ENCODE assay signal across 22 mouse cellular contexts in genomic region chr11:11714676-11715075, GRCm38 (mm10). TPM values are rescaled to one million over a fixed set of nuclear protein-coding genes. Genes with fewer than 3 reads are reported as not detected.
DNase-seq lines count a peak whose midpoint lies in the region; ATAC-seq and TF ChIP-seq lines count a peak whose summit lies in the region.
"Had no signal": no experiment of that assay in that cellular context is flagged by ENCODE, and none has a peak within 500 bp of the region (broad histone marks: within the 10 kb centered on the region; RNA-seq: fewer than 3 reads in every experiment).

No protein-coding gene starts in this region.

- no peak for ATAC-seq in liver, embryonic 13.5 days (ENCODE audit: low read depth)
- ATAC-seq in liver, postnatal 0 days = no peak
- 0 out of 2 replicates have a peak, but pooled peaks have one; percentile 43 for ATAC-seq in erythroid progenitor cell, adult 5-6 weeks (replicated peaks; ENCODE audit: low FRiP score, poor library complexity, severe bottlenecking)
- ATAC-seq: activated CD4-positive, CD25-positive, alpha-beta regulatory T cell, adult 4 months; CD4-positive, CD25-positive, alpha-beta regulatory T cell, adult 4 months; forebrain, embryonic 13.5 days; Patski had no signal

- TF ChIP-seq CTCF in liver, postnatal 0 days (IDR thresholded peaks at IDR 0.05; ENCODE audit: low read depth) = no peak
- TF ChIP-seq CTCF in CH12.LX (conservative IDR thresholded peaks at IDR 0.05 in 1 of 2, IDR thresholded peaks at IDR 0.05 in 1 of 2; ENCODE audit: low read depth in 2 of 2, low read length in 2 of 2) = no peak

- peaks cover 86% of the 10 kb centered on the region for H3K36me3 ChIP-seq in liver, embryonic 13.5 days
- peaks cover 33% of the 10 kb centered on the region for H3K36me3 ChIP-seq in liver, postnatal 0 days (replicated peaks; ENCODE audit: insufficient read depth, low read length)
- peaks cover 41 to 84% of the 10 kb centered on the region in 2 experiments for H3K36me3 ChIP-seq in CH12.LX (replicated peaks in 1 of 2; ENCODE audit: control insufficient read depth in 1 of 2, insufficient read depth in 1 of 2, low read length in 1 of 2)
- H3K36me3 ChIP-seq in limb, embryonic 10.5 days = no peaks in the 10 kb centered on the region
- H3K36me3 ChIP-seq: embryonic facial prominence, embryonic 15.5 days; heart, embryonic 13.5 days; hindbrain, embryonic 15.5 days had no signal

- TF ChIP-seq RAD21 in CH12.LX (IDR thresholded peaks at IDR 0.05; ENCODE audit: low read depth, low read length) = no peak

- H3K27me3 ChIP-seq in liver, embryonic 13.5 days = no peaks in the 10 kb centered on the region
- H3K27me3 ChIP-seq in liver, postnatal 0 days (ENCODE audit: insufficient read depth, low read length) = no peaks in the 10 kb centered on the region
- no peaks in the 10 kb centered on the region for H3K27me3 ChIP-seq in CH12.LX (replicated peaks)
- no peaks in the 10 kb centered on the region for H3K27me3 ChIP-seq in limb, embryonic 10.5 days (ENCODE audit: low read depth, poor library complexity, severe bottlenecking)
- H3K27me3 ChIP-seq: embryonic facial prominence, embryonic 15.5 days; forebrain, embryonic 13.5 days; heart, embryonic 13.5 days; hindbrain, embryonic 15.5 days had no signal

- no peaks in the 10 kb centered on the region for H3K9me3 ChIP-seq in liver, embryonic 13.5 days (replicated peaks)
- H3K9me3 ChIP-seq in liver, postnatal 0 days (ENCODE audit: low read length) = no peaks in the 10 kb centered on the region
- H3K9me3 ChIP-seq in CH12.LX (replicated peaks; ENCODE audit: low read length) = no peaks in the 10 kb centered on the region
- no peaks in the 10 kb centered on the region for H3K9me3 ChIP-seq in limb, embryonic 10.5 days (replicated peaks)
- H3K9me3 ChIP-seq: embryonic facial prominence, embryonic 15.5 days; forebrain, embryonic 13.5 days; heart, embryonic 13.5 days; hindbrain, embryonic 15.5 days had no signal

- in situ Hi-C loops in CH12.LX (cut with MboI; ENCODE audit: low pct_ligation_motif_present, low pct_unique_long_range_greater_than_20kb, low sequenced_read_pairs) = no loop called here

- no peak overlapping the region for H3K4me2 ChIP-seq in liver, embryonic 13.5 days
- H3K4me2 ChIP-seq in liver, postnatal 0 days (ENCODE audit: low read depth, low read length) = no peak overlapping the region
- H3K4me2 ChIP-seq in CH12.LX (ENCODE audit: insufficient read depth, low read depth, poor library complexity, severe bottlenecking) = no peak overlapping the region
- H3K4me2 ChIP-seq: embryonic facial prominence, embryonic 15.5 days; forebrain, embryonic 13.5 days; heart, embryonic 13.5 days; hindbrain, embryonic 15.5 days had no signal

- dilution Hi-C loops in CH12.LX (cut with MboI; ENCODE audit: extremely low pct_ligation_motif_present, extremely low pct_unique_long_range_greater_than_20kb, low sequenced_read_pairs) = no loop called here

- no peak for TF ChIP-seq POLR2A in CH12.LX (IDR thresholded peaks at IDR 0.05; ENCODE audit: low read depth, low read length)

- H3K9ac ChIP-seq in liver, embryonic 13.5 days = no peak overlapping the region
- no peak overlapping the region for H3K9ac ChIP-seq in liver, postnatal 0 days (replicated peaks)
- peak overlapping the region; percentile 29; the same call in 1 of the 2 replicates for H3K9ac ChIP-seq in CH12.LX (ENCODE audit: insufficient read depth, low read depth)
- H3K9ac ChIP-seq: embryonic facial prominence, embryonic 15.5 days; forebrain, embryonic 13.5 days; heart, embryonic 13.5 days; hindbrain, embryonic 15.5 days had no signal

- peaks cover 69% of the 10 kb centered on the region for H3K79me2 ChIP-seq in CH12.LX (replicated peaks; ENCODE audit: control insufficient read depth, extremely low read depth, insufficient read depth, poor library complexity, severe bottlenecking)

- DNase-seq in liver, embryonic 13.5 days = no peak
- DNase-seq in liver, postnatal 0 days = no peak
- DNase-seq in 416B (ENCODE audit: low read depth) (peak; percentile 48), CH12.LX (ENCODE audit: extremely low read depth) (peak; percentile 35)
- DNase-seq in heart, adult 8-10 months (ENCODE audit: low spot score) = no peak
- no peak for DNase-seq in limb, embryonic 10.5 days (ENCODE audit: low spot score)
- DNase-seq: adrenal gland, postnatal 25 days; B cell, adult 2 months; cerebellum, adult 18-20 months; cerebellum, postnatal 10 days; embryo, embryonic 11 days; gastrocnemius, adult 2 months; gastrocnemius, postnatal 25 days; heart, postnatal 36 days had no signal

- TF ChIP-seq EP300 in liver, postnatal 0 days (IDR thresholded peaks at IDR 0.05; ENCODE audit: low read depth) = no peak
- TF ChIP-seq EP300 in CH12.LX (IDR thresholded peaks at IDR 0.05; ENCODE audit: low read length) = no peak

- WGBS in liver, embryonic 13.5 days (ENCODE audit: insufficient replicate concordance) = 74% methylated on average over 2 of the region's 2 CpGs
- WGBS in liver, postnatal 0 days (ENCODE audit: insufficient replicate concordance) = 52% methylated on average over 2 of the region's 2 CpGs
- 86% methylated on average over 2 of the region's 2 CpGs for WGBS in limb, embryonic 10.5 days

- peaks cover 72% of the 10 kb centered on the region for H3K4me1 ChIP-seq in liver, embryonic 13.5 days (replicated peaks)
- peaks cover 13% of the 10 kb centered on the region for H3K4me1 ChIP-seq in liver, postnatal 0 days (ENCODE audit: insufficient read depth)
- peaks cover 55 to 94% of the 10 kb centered on the region in 2 experiments for H3K4me1 ChIP-seq in CH12.LX (ENCODE audit: control insufficient read depth in 1 of 2, insufficient read depth in 2 of 2)
- no peaks in the 10 kb centered on the region for H3K4me1 ChIP-seq in limb, embryonic 10.5 days
- H3K4me1 ChIP-seq: embryonic facial prominence, embryonic 15.5 days; forebrain, embryonic 13.5 days; hindbrain, embryonic 15.5 days had no signal

- H3K4me3 ChIP-seq in liver, embryonic 13.5 days (replicated peaks) = no peak overlapping the region
- no peak overlapping the region for H3K4me3 ChIP-seq in liver, postnatal 0 days (ENCODE audit: low read depth, low read length)
- H3K4me3 ChIP-seq in CH12.LX (replicated peaks in 1 of 3; ENCODE audit: low read depth in 2 of 3, low read length in 2 of 3, poor library complexity in 1 of 3) = no peak overlapping the region
- H3K4me3 ChIP-seq in limb, embryonic 10.5 days = no peak overlapping the region
- H3K4me3 ChIP-seq: embryonic facial prominence, embryonic 15.5 days; forebrain, embryonic 13.5 days; gastrocnemius, adult 2 months; heart, embryonic 13.5 days; hindbrain, embryonic 15.5 days had no signal

- 0 out of 2 replicates have a peak overlapping the region, but pooled peaks have one; percentile 47 for H3K27ac ChIP-seq in liver, embryonic 13.5 days
- H3K27ac ChIP-seq in liver, postnatal 0 days (ENCODE audit: low read depth) = no peak overlapping the region
- H3K27ac ChIP-seq in CH12.LX (ENCODE audit: insufficient read depth, low read depth) = peak overlapping the region; percentile 94
- H3K27ac ChIP-seq in limb, embryonic 10.5 days = no peak overlapping the region
- H3K27ac ChIP-seq: embryonic facial prominence, embryonic 15.5 days; forebrain, embryonic 13.5 days; gastrocnemius, adult 2 months; heart, embryonic 13.5 days; hindbrain, embryonic 15.5 days had no signal

TF ChIP-seq in CH12.LX, 34 proteins besides CTCF, POLR2A, EP300 and RAD21:
- no peak for TF ChIP-seq HCFC1 (IDR thresholded peaks at IDR 0.05; ENCODE audit: low read depth, low read length)
- TF ChIP-seq CHD1 (IDR thresholded peaks at IDR 0.05; ENCODE audit: low read depth, low read length) = no peak
- no peak for TF ChIP-seq E2F4 (IDR thresholded peaks at IDR 0.05; ENCODE audit: insufficient replicate concordance, low read depth, low read length)
- TF ChIP-seq USF1 (IDR thresholded peaks at IDR 0.05; ENCODE audit: low read depth, low read length) = no peak
- no peak for TF ChIP-seq SIN3A (IDR thresholded peaks at IDR 0.05; ENCODE audit: low read length)
- no peak for TF ChIP-seq TBP (conservative IDR thresholded peaks at IDR 0.05; ENCODE audit: low read depth, low read length)
- TF ChIP-seq GABPA (IDR thresholded peaks at IDR 0.05; ENCODE audit: insufficient replicate concordance, low read depth, low read length) = no peak
- TF ChIP-seq ZC3H11A (IDR thresholded peaks at IDR 0.05; ENCODE audit: low read depth, low read length) = no peak
- no peak for TF ChIP-seq SMC3 (IDR thresholded peaks at IDR 0.05; ENCODE audit: low read depth, low read length)
- TF ChIP-seq KAT2A (IDR thresholded peaks at IDR 0.05; ENCODE audit: insufficient replicate concordance, low read length) = no peak
- no peak for TF ChIP-seq RCOR1 (conservative IDR thresholded peaks at IDR 0.05; ENCODE audit: low read depth, low read length)
- TF ChIP-seq ZMIZ1 (IDR thresholded peaks at IDR 0.05; ENCODE audit: low read depth, low read length) = no peak
- TF ChIP-seq NELFE (IDR thresholded peaks at IDR 0.05; ENCODE audit: low read depth, low read length) = no peak
- TF ChIP-seq MAFK (IDR thresholded peaks at IDR 0.05; ENCODE audit: insufficient replicate concordance, low read length) = no peak
- TF ChIP-seq MAZ (IDR thresholded peaks at IDR 0.05; ENCODE audit: low read depth, low read length) = no peak

RNA-seq across cellular contexts. Expression of gene Ikzf1, which starts 29.9 kb away (rescaled TPM):
- polyA plus RNA-seq in liver, embryonic 13.5 days (2015; fragmentation: Nextera tagmentation; extraction: Ambion mirVana) = 28.3 and 44.6 TPM in 2 replicates
- 11.6 and 12.5 TPM in 2 replicates for polyA plus RNA-seq in liver, postnatal 0 days (2015; fragmentation: Nextera tagmentation; extraction: Ambion mirVana)
- total RNA-seq in CH12.LX (2012; rRNA removed) (44.0 and 51.2 TPM in 2 replicates), CH12.LX (2014; rRNA removed) (27.8 and 33.1 TPM in 2 replicates)
- 56.8 and 68.7 TPM in 2 replicates for polyA plus RNA-seq in CH12.LX (2012; ENCODE audit: insufficient read length, low read depth)
- total RNA-seq in erythroid progenitor cell, adult 5-6 weeks (2015; ENCODE audit: low replicate concordance) = 116 and 120 TPM in 2 replicates
- total RNA-seq in erythroid progenitor cell, adult 5-6 weeks (2017; ENCODE audit: low replicate concordance) = 40.9 and 81.1 TPM in 2 replicates
- 1 to 10 TPM in 3 of 4 experiments, under 1 TPM in 1; 0.92 to 1.7 (median 1.4) TPM for total RNA-seq in heart, adult 8-10 months (2022)
- 2.2 and 3.2 TPM in 2 replicates for polyA plus RNA-seq in limb, embryonic 10.5 days (2016; fragmentation: Nextera tagmentation; extraction: Ambion mirVana)
- polyA plus RNA-seq: Patski had no signal

Comparison
In these comparisons a context has a peak if more than half of its experiments do, and no peak if none do; other contexts are left out.
1. H3K27ac ChIP-seq: peak in liver, embryonic 13.5 days (single experiment) and CH12.LX (single experiment); none in liver, postnatal 0 days (single experiment) and limb, embryonic 10.5 days (single experiment).
2. DNase-seq: peak in 416B (single experiment) and CH12.LX (single experiment); none in liver, embryonic 13.5 days (single experiment), liver, postnatal 0 days (single experiment), heart, adult 8-10 months (single experiment) and limb, embryonic 10.5 days (single experiment).